Mouse (Mus musculus) T-helper 1 cell (primary cell): ENCODE results near the gene Agps.

Experiments
- in situ Hi-C: fragments of 300-600 bp; cut with MboI, MseI; formaldehyde crosslinking; loops from one replicate; pipeline ENCODE4 v1.15.1; 2025; ENCODE audit warnings: high pct_unique_total_duplicates

Agps gene

DNA sequence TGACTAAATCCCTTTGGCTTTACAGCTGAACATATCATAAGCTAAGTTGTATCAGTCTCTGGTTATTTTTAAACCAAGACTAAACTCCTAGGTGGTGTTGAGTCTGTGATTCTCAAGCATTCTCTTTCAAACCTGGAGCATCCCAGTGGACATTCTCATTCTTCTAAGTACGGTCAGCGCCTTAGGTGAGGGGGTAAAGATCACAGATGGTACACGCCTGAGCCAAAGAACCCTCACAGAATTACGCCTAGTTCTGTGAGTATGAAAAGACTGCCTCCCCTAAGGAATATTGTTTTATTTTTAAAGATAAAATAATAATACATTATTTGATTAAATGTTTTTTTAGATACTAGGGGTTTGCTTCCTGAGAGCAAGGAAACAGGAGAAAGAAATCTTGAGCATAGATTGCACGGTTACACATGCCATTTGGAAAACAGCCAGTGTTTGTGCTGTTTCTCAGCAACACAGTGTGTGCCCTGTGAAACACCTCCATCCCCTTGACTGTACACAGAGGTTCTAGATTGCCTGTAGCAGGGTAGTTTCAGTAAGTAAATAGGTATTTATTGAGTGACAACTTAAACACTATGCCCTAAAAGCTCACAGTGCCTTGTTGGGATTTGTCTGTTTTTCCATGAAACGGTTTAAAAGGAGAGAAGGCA is 97.9 kb downstream of the Agps start:
- in situ Hi-C loops: no loop called here

DNA sequence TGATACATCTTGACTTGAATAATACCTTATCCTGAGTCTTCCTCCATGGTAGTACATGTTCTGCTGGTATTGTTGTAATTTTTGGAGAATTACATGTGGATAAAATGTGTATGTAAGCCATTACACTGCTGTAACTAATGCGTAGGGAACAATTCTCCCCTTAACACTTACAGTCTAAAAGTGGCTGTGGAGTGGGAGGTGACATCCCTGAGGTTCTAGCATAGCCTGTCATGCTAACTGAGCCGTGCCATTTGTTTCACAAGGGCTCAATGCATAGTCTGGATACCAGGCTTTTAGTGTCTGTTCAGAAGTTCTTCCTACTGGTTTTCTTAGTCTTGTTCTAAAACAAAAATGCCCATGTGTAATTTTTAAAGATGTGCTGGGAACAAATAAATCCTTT is 99.0 kb downstream of the Agps start:
- in situ Hi-C loops: no loop called here

DNA sequence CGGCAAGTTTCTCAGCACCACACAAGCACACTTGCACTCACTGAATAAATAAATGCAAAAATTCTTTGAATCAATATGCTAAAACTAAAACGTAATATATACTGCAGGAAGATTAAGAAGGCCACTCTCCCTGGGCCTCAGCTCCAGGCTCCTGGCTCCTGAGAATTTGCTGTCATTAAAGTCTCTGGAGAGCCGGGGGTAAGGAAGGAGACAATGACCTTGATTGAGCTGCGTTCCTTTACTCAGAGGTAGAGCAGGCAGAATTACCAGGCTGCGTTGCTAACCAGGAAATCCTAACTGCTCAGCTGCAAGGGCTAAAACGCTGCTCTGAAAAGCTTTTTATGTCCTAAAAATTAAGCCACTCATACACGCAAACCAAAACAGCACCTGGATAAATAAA is 101.6 kb downstream of the Agps start:
- in situ Hi-C loops: no loop called here

DNA sequence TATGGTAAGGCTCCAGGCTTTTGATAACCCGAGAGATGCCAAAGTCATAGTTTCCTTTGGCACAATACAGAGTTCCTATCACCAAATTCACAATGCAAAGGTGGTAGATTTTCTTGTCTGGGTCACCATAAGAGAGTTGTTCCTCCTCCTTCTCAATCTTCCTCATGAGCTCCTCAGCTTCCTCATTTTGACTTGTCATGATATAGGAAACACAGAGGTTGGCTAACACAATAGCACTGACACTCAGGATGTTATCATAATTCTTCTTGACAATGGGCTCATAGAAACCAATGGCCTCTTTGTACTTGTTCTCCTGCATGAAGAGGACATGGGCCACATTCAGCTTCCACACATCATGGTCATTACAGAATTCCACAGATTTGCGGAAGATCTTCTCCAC is 104.7 kb downstream of the Agps start:
- in situ Hi-C loops: loop anchor here (5.0 kb wide), 1 partner anchor 41 kb away; the partner anchor contains the start of gene Ttc30a2

DNA sequence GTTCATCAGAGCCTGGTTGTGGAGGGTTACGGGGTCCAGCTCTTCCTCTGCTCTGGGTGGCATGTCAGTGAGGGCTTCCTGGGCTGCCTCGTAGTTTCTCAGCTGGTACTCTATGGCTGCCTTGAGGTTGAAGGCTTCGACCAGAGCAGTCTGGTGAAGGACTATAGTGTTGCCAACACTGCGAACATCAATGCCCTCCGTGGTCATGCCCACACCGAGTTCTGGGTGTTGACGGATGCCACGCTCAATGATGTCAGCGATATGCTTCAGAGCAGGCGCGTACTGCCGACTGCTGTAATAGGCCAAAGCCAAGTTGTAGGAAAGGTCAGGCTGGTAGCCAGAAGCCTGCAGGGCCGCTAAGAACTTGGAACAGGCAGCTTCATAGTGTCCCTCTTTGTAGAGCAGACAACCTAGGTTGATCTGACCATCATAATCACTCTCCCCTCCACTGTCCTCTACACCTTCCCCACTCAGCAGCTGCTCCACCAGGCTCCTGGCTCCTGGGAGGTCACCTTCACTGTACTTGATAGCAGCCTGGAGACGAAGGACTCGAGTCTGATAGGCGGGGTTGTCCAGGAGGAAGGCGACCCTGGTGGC is 105.6 kb downstream of the Agps start:
- in situ Hi-C loops: loop anchor here (5.0 kb wide), 1 partner anchor 40 kb away; the partner anchor contains the start of gene Ttc30a2

DNA sequence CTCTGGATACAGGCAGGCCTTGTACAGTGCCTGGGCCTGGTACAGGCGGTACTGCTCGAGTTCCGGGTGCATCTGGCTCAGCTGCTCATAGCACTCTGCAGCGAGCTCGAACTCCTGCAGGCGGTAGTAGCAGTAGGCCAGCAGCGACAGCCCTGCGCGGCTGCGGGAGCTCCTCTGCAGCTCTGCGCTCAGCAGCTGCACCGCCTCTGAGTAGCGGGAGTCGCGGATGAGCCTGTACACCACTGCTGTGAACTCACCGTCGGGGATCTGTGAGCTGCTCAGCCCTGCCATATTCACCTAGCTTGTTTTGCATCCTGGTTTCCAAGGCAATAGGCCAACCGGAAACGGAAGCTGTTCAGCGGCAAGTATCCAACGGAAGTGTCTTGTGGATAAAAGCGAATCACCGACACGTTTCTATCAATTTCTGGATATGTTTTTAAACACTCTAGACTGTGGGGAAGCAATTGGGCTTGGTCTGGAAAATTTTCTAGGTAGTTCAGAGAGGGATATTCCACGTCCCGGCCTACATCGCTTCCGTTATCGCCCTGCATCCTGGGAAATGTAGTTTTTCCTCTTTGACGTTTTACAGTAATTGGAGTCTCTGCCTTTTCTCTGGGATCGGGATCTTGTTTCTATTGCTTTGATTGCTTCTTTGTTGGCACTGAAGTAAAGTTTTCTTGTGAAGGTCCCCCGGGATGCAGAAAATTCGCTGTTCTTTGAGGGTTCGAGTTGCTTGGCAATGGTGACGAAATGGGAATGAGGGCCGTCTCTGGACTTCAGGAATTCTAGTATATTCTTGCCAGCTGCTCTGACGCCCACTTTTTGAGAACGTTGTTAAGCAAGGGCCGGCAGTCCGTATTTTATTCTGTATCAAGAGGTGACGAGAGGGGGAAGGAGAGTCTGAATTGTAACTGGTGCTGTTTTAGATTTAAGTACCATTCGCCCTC is 106.4 kb downstream of the Agps start, which contains the start of gene Ttc30b:
Gene Ttc30b, minus strand, starts transcription at position 469 of the 947 bp plus-strand sequence.
- in situ Hi-C loops: loop anchor here (5.0 kb wide), 1 partner anchor 39 kb away; the partner anchor contains the start of gene Ttc30a2

DNA sequence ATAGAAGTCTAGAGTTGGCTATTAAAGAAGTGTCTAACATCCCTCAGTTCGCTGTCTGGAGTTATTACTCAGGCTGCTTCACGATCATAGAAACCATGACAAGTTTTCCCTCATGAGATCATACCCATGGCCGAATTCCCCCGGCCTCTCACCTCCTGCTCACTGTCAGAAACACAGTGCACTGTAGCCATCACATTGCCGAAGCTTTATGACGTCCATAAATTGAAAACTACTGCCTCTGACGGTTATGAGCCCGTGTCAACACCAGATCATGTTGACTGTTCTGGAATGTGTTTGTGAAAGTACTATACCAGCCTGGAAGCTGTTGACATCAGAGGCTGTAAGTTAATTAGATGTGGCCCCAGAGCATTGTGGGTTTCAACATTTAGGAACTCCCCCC is 118.7 kb downstream of the Agps start:
- in situ Hi-C loops: loop anchor here (10.0 kb wide), 1 partner anchor 346 kb away; no protein-coding TSS in a partner anchor

DNA sequence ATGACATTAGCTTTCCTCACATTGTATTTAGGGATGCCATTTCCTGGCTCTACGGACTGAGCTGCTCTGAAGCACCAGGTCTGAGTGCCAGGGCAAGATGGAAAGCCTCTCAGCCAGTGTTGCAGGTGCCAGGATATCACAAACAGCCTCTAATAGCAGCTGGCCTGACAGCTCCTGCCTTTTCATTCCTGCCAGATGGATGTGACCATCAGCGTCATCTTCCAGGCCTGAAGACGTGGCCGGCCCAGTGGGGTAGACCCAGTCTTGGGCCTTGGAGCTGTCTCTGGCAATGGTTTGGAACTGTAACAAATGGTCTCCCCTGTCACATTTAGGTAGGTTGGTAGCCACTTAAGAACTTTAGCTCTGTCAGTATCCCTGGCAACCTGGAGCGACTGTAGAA is 121.3 kb downstream of the Agps start:
- in situ Hi-C loops: loop anchor here (10.0 kb wide), 1 partner anchor 349 kb away; no protein-coding TSS in a partner anchor

DNA sequence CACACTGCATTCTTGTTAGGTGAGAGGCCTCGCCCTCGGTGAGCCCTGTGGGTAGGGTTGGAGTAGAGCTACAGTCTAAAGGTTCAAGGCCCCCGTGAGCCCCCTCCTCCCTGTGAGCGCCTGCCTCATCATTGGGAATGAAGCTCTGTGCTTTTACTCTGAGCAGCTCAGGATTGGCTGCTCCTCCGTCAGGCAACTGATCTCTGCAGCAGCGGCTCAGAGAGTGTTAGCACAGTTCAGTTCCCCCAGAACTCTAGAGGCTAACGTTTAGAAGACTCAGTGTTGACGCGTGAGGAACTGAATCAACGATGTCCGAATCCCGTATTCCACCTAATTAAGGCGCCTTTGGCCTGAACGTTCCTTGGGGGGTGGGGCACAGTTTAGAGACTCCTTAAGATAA is 123.7 kb downstream of the Agps start:
- in situ Hi-C loops: loop anchor here (10.0 kb wide), 1 partner anchor 351 kb away; no protein-coding TSS in a partner anchor

DNA sequence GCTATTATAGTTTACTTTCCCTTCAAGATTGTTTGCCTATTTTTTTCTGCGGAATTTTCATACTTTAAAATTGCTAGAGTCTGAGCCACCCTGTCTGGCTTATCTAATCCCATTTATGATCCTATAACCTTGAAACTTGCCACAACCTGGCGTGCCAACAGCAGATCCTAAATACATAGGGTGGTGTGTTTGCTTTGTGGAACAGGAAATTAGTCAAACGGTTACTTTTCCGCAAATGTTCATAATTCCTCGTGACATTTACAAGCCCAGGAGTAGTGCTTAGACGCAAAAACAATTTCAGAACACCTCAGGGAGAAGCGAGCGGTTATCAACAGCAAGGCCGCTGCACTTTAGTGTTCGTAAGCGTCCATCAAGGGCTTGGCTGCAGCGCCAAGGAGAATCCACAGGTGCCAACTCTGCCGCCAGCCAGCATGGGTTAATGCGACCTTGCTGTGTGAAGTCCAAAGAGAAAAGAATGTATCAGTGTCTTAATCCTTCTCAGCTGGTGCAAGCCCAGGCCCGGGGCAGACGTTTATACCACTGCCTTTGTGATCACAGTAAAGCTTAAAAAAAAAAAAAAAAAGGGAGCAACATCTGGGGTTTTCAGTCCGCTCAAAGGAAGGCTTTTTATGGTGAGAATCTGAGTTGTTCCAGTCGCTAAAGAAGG is 127.3 kb downstream of the Agps start:
- in situ Hi-C loops: loop anchor here (10.0 kb wide), 1 partner anchor 355 kb away; no protein-coding TSS in a partner anchor

DNA sequence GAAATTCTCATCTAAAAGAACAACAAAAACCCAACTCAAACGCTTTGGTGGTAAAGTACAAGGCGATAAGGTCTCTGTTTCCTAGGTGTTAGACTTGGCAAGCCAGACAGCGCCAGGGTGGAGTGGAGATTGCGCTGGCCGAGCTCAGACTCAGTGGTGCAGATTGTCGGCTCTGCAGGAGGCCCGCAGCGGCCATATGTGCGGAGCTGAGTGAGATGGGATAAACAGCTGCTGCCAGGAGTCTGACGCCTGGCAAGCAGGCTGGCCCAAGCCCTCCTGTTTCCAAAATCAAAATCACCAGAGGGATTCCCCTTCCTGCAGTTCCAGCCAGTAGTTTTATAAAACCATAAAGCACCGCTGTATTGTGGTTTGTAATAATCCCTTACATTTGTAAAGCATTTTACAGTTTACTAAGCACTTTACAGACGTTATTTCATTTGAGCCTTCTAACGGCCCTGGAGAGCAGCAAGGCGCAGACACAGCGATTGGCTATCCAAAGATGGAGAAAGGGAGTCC is 127.9 kb downstream of the Agps start:
- in situ Hi-C loops: loop anchor here (5.0 to 10.0 kb wide), 2 partner anchors 73 to 355 kb away; no protein-coding TSS in a partner anchor

DNA sequence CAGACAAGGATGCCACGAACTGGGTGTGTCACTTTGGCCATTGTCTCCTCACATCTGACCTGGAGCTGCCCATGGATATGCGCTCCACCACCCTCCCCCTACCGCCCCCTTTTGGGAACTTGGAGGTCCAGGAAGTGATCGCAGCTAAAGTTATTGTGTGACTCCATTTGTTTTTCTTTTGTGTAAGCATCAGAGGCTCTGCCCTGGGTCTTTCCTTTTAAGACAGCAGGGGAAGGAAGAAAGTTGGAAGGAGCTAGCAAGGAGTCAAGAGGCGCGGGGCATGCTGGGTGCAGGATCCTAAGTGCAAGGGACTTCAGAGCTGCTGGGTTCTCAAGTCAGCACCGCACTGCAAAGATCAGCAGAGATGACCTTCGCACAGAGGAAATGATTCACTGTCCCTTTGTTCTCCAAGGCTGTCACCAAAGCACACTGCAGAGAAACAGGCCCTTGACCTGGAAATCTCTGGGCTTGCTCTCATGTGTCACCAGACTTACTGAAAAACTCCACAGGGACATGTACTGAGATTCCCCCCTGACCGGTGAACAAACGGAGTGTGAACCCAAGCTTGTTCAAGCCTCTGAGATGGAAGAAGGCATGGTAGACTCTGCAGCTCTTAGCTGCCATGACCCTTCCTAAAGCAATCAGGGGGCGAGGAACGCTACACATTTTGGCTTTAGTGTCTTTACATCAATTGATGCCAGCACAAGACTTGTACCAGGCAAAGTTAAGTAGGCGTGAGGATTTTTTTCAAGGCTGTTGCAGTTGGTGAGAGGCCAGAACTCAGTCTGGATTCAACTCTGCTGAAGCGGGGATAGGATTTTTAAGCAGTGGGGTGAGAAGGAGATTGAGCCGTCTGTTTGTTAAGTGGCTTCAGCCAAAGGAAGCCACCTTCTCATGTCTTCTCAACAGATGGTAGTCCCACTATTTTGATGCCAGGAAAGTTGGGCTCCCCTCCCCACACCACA is 128.7 kb downstream of the Agps start:
- in situ Hi-C loops: loop anchor here (5.0 kb wide), 1 partner anchor 73 kb away; no protein-coding TSS in a partner anchor

DNA sequence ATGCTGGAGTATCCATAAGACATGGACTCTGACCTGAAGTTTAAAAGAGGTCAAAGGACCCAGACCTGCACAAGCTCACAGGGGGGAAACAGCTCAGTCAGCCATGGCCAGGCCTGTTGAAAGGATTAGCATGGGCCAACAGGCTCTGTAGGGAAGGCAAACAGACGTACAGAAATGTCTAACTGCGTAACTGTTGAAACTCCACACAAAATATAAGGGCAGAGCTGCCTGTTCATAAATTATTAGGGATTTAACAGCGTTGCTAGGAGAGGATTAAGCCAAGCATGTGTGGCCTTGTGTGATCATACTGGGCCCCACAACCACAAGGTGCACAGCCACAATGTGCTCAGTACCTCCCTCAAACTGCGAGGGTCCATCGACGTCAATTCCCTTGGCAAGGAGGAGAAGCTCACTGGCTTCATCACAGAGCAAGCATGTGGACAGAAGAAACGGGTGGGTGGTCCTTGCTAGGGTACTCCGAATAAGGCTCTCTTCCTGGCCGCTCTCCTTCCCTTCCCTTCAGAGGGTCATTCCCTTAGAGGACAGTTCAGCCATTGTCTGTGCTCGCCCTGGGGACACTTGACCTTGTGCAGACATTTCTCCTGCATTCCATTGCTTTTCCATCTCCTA is 131.3 kb downstream of the Agps start:
- in situ Hi-C loops: loop anchor here (5.0 kb wide), 1 partner anchor 76 kb away; no protein-coding TSS in a partner anchor

DNA sequence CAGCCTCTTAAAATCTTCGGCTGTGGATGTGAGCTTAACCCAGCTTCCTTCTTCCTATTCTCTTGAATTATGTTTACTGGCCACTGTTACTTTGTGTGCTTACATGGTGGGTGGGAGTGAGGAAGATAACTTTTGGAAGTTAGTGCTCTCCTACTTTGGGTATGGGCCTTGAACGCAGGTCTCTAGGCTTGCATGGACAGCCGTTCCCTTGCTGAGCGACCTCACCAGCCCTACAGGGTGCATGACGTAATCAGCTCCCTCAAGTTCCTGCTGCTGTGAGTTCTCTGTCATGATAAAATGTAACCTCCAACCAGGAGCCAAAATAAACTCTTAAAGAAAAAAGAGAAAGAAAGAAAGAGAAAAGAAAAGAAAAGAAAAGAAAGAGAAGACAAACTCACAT is 132.1 kb downstream of the Agps start:
- in situ Hi-C loops: loop anchor here (5.0 kb wide), 1 partner anchor 77 kb away; no protein-coding TSS in a partner anchor

DNA sequence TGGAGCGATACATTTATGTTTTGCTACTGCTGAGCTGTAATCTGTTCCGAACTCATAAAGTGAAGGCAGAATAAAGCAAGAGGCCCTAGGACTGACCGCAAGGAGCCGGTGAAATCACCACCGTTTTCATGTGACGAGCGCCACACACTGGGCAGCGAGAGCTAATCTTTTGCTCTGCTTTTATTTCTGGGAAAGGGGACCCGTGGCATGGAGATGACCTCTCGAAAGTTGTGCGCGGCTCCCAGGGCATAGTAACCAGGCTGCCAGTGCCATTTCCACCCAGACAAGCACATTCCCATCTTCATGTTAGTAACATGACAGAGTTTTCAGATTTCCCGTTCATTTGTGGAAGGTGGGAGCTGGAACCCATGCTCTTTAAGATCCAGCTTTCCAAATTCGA is 132.5 kb downstream of the Agps start:
- in situ Hi-C loops: loop anchor here (5.0 kb wide), 1 partner anchor 77 kb away; no protein-coding TSS in a partner anchor

DNA sequence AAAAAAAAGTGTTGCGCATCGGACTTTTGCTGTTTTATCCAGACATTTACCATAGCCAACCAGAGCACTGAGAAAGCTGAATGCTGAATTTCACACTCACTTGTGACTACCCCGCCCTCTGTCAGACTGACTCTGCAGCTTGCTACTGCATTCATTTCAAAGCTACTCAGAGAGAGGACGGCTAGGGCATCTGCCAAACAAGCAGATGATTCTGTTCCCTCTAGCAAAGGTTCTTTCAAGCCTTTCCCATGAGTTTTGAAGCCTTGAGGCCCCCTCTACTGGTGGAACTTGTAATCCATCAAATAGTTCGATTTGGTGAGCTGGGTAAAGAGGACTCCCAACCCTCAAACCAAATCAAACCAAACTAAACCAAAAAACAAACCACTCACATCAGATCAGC is 133.0 kb downstream of the Agps start:
- in situ Hi-C loops: loop anchor here (5.0 kb wide), 2 partner anchors 78 to 183 kb away; no protein-coding TSS in a partner anchor

DNA sequence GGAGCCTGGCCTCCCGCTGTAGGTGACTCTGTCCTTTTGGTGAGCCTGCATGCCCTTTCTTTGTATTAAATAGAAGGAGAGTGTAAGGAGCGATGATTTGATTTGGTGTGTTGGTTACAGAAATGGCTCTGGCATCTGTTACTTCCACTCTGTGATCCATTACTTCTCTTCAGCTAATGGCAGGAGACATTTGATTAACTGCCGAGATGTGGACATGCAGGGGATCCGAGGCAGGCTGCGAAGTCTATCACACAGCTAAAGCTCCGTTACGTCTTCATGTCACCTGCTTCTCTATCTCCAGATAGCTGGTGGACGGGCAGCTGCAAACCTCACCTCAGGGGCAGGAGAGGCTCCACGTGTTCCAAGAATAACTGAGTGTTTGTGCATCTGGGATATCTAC is 142.2 kb downstream of the Agps start:
- in situ Hi-C loops: no loop called here

DNA sequence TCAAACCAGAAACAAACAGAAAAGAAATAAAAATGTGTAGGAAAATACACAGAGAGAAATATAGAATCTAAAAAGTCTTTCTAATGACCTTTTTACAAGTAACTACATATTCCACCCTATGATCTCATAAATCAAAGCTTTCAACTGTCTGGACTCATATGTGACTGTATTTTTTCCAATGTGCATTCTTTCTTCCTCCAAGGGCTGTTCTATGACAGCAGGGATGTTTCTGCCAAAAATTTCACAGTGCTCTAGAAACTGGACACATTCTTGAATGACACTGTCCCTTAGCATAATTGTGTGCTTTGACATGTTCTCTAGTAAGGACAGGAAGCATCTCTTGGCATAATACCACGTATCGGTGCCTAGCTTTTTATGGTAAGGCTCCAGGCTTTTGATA is 144.1 kb downstream of the Agps start:
- in situ Hi-C loops: loop anchor here (5.0 kb wide), 1 partner anchor 39 kb away; the partner anchor contains the start of gene Ttc30b
